Mouse (Mus musculus) sigmoid colon, adult 10 weeks (tissue): ENCODE measurements around the gene Gm14190. TPM values are rescaled to one million over a fixed set of nuclear protein-coding genes. Genes with fewer than 3 reads are reported as not detected.

Source experiments
- polyA plus RNA-seq: library from polyadenylated mRNA; stranded (reverse); fragments of 350-450 nt; fragmentation: Illumina TruSeq; extraction: RNeasy Lipid Tissue Mini Kit (QIAGEN cat#74804); gene quantifications from one replicate; pipeline ENCODE4 v1.2.3, GENCODE M21; 2014; ENCODE audit warnings: low read depth, low replicate concordance

Gm14190 gene
- polyA plus RNA-seq: not detected

DNA sequence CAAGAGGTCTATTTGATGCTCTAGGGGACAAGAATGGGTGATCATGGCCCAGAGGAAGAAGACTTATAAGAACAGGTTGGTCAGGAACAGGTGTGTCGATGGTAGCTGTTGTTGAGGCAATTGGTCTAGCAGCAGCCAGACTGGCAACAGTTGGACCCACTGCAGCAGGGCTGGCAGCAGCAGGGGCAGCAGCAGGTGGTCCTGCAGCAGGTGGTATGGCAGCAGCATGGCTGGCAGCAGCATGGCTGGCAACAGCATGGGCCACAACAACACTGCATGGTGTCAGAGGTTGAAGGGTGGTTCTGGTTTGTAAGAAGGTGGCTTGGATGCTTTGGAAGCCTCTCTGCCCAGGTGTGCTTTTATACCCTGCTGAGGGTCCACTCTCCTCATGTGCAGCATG lies at the start of gene Gm14190:
TSS of gene Gm14190 (minus strand) at position 278 of the 400 bp plus-strand sequence.

DNA sequence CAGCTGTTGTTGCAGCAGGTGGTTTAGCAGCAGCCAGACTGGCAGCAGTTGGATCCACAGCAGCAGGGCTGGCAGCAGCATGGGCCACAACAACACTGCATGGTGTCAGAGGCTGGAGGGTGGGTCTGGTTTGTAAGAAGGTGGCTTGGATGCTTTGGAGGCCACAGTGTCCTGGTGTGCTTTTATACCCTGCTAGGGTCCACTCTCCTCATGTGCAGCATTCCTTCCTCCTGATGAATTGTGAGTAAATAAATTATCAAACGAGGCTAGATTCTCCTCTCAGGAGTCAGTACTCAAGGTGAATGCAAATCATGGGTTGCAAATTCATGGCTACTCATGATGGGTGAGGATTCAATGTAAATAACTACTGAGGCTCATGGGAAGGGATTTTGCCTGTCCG lies 43.6 kb upstream of the Gm14190 start, which contains the start of gene Gm14180:
TSS of gene Gm14180 (minus strand) at position 101 of the 400 bp plus-strand sequence.

DNA sequence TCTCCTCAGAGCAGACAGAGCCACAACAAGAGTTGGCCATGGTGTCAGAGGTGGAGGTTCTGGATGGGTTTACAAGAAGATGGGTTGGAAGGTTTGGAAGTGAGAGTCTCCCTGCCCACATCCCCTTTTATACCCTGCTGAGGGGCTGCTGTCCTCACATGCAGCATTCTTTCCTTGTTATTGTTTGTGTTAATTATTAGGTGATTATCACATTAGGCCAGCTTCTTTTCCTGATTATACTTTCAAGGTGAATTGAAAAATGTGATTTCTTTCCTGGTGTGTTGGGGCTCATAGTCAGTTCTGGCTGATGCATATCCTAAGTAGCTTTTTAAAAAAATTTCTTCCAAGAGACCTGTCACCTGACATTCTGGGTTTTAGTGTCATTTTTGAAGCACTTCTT lies 24.7 kb downstream of the Gm14190 start, which contains the start of gene Krtap4-6:
TSS of gene Krtap4-6 (minus strand) at position 101 of the 400 bp plus-strand sequence.

DNA sequence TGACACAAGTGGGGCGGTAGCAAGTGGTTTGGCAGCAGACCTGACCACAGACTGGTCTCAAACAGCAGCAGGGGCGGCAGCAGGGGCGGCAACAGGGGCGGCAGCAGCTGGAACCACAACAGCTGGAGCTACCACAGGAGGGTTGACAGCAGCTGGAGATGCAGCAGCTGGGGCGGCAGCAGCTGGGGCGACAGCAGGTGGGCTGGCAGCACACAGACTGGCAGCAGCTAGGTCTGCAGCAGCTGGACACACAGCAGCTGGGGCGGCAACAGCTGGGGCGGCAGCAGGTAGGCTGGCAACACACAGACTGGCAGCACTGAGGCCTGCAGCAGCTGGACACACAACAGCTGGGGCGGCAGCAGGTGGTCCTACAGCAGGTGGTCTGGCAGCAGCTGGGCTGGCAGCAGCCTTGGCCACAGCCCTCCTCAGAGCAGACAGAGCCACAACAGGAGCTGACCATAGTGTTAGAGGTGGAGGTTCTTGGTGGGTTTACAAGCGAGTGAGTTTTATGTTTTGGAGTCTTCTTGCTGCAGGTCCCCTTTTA lies 32.0 kb downstream of the Gm14190 start, which contains the start of gene Gm11563:
TSS of gene Gm11563 (minus strand) at position 494 of the 544 bp plus-strand sequence.

DNA sequence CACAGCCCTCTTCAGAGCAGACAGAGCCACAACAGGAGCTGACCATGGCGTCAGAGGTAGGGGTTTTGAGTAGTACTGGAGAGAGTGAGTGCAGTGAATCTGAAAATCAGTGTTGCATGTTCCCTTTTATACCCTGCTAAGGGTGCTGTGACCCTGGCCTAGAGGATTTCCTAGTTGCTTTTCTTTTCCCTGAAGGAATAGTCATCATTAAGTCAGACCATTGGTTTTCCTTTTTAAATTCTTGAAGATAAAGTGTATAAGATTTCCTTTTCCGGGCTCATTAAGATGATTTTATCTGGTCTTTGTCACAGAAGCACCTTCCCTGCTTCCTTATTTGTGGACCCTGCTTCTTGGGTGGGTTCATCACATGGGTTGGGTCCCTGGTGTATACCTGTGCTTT lies 40.4 kb downstream of the Gm14190 start, which contains the start of gene Gm11555:
TSS of gene Gm11555 (minus strand) at position 101 of the 400 bp plus-strand sequence.

DNA sequence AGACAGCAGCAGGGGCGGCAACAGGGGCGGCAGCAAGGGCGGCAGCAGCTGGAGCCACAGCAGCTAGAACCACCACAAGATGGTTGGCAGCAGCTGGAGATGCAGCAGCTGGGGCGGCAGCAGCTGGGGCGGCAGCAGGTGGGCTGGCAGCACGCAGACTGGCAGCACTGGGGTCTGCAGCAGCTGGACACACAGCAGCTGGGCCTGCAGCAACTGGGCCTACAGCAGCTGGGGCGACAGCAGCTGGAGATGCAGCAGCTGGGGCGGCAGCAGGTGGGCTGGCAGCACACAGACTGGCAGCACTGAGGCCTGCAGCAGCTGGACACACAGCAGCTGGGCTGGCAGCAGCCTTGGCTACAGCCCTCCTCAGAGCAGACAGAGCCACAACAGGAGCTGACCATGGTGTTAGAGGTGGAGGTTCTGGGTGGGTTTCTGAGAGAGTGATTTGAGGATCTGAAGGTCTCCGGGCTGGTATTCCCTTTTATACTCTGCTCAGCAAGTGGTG lies 46.9 kb downstream of the Gm14190 start, which contains the start of gene Krtap4-7:
TSS of gene Krtap4-7 (minus strand) at position 455 of the 505 bp plus-strand sequence.

Other genes with a start within 250 kb of the Gm14190 start
- gene Krt23, start 197.6 kb downstream of the Gm14190 start, polyA plus RNA-seq: 3.1 TPM
- gene Krt39, start 169.4 kb downstream of the Gm14190 start, polyA plus RNA-seq: not detected
- gene Krt40, start 147.6 kb downstream of the Gm14190 start, polyA plus RNA-seq: not detected
- gene Krtap3-3, start 139.9 kb downstream of the Gm14190 start, polyA plus RNA-seq: not detected
- not detected for gene Krtap3-2, start 133.9 kb downstream of the Gm14190 start, polyA plus RNA-seq
- gene Gm11939, start 131.3 kb downstream of the Gm14190 start, polyA plus RNA-seq: not detected
- gene Krtap3-1, start 124.1 kb downstream of the Gm14190 start, polyA plus RNA-seq: not detected
- not detected for gene Krtap1-5, start 109.7 kb downstream of the Gm14190 start, polyA plus RNA-seq
- gene Krtap1-4, start 107.1 kb downstream of the Gm14190 start, polyA plus RNA-seq: not detected
- gene Krtap1-3, start 99.4 kb downstream of the Gm14190 start, polyA plus RNA-seq: not detected
- gene Krtap9-3, start 92.6 kb downstream of the Gm14190 start, polyA plus RNA-seq: not detected
- not detected for gene Gm11938, start 87.4 kb downstream of the Gm14190 start, polyA plus RNA-seq
- not detected for gene Gm11937, start 80.6 kb downstream of the Gm14190 start, polyA plus RNA-seq
- gene Krtap2-4, start 75.9 kb downstream of the Gm14190 start, polyA plus RNA-seq: not detected
- gene Gm11562, start 70.3 kb downstream of the Gm14190 start, polyA plus RNA-seq: not detected
- gene Krtap4-1, start 62.5 kb downstream of the Gm14190 start, polyA plus RNA-seq: not detected
- gene Krtap4-2, start 55.7 kb downstream of the Gm14190 start, polyA plus RNA-seq: not detected
- gene Krtap4-7, start 46.7 kb downstream of the Gm14190 start, polyA plus RNA-seq: not detected
- not detected for gene Gm11555, start 40.5 kb downstream of the Gm14190 start, polyA plus RNA-seq
- not detected for gene Gm11563, start 31.8 kb downstream of the Gm14190 start, polyA plus RNA-seq
- not detected for gene Krtap4-6, start 24.8 kb downstream of the Gm14190 start, polyA plus RNA-seq
- gene Gm14180, start 43.5 kb upstream of the Gm14190 start, polyA plus RNA-seq: not detected
- gene Gm11595, start 82.2 kb upstream of the Gm14190 start, polyA plus RNA-seq: not detected
- gene Krtap4-8, start 90.0 kb upstream of the Gm14190 start, polyA plus RNA-seq: not detected
- not detected for gene Krtap4-9, start 94.5 kb upstream of the Gm14190 start, polyA plus RNA-seq
- gene Gm11596, start 102.7 kb upstream of the Gm14190 start, polyA plus RNA-seq: not detected
- not detected for gene Gm11569, start 108.2 kb upstream of the Gm14190 start, polyA plus RNA-seq
- gene Gm11554, start 113.7 kb upstream of the Gm14190 start, polyA plus RNA-seq: not detected
- not detected for gene Krtap4-13, start 119.2 kb upstream of the Gm14190 start, polyA plus RNA-seq
- gene Gm11564, start 124.9 kb upstream of the Gm14190 start, polyA plus RNA-seq: not detected
- not detected for gene 2300003K06Rik, start 147.3 kb upstream of the Gm14190 start, polyA plus RNA-seq
- not detected for gene Krtap4-16, start 160.9 kb upstream of the Gm14190 start, polyA plus RNA-seq
- not detected for gene Gm11568, start 167.2 kb upstream of the Gm14190 start, polyA plus RNA-seq
- gene Gm11559, start 173.7 kb upstream of the Gm14190 start, polyA plus RNA-seq: not detected
- not detected for gene Krtap9-1, start 182.6 kb upstream of the Gm14190 start, polyA plus RNA-seq
- not detected for gene Gm11567, start 188.4 kb upstream of the Gm14190 start, polyA plus RNA-seq
- gene Krtap31-1, start 217.2 kb upstream of the Gm14190 start, polyA plus RNA-seq: not detected
- gene Gm11565, start 224.0 kb upstream of the Gm14190 start, polyA plus RNA-seq: not detected
- gene Krtap31-2, start 245.6 kb upstream of the Gm14190 start, polyA plus RNA-seq: not detected